In genomic region chr13:3372701-3373100, GRCm38 (mm10) we compare ENCODE assay signal across 15 mouse cellular contexts.
DNase-seq lines count a peak whose midpoint lies in the region; ATAC-seq and TF ChIP-seq lines count a peak whose summit lies in the region.
"Had no signal": no experiment of that assay in that cellular context is flagged by ENCODE, and none has a peak within 500 bp of the region (broad histone marks: within the 10 kb centered on the region; RNA-seq: fewer than 3 reads in every experiment).

No protein-coding gene starts in this region.

- no peak overlapping the region for H3K4me2 ChIP-seq in midbrain, embryonic 15.5 days
- no peak overlapping the region for H3K4me2 ChIP-seq in midbrain, postnatal 0 days (ENCODE audit: low read depth, low read length, poor library complexity, severe bottlenecking)
- H3K4me2 ChIP-seq: embryonic facial prominence, embryonic 12.5 days; hindbrain, embryonic 12.5 days; limb, embryonic 15.5 days; neural tube, embryonic 13.5 days had no signal

- DNase-seq in midbrain, embryonic 10.5 days (ENCODE audit: low spot score), result peak; percentile 20
- DNase-seq in MEL (ENCODE audit: low read depth, low spot score), result peak; percentile 74
- DNase-seq in c-Kit-positive CD71-negative TER-119-negative erythroid progenitor cells, embryonic 14.5 days (ENCODE audit: low read depth), result peak; percentile 48
- DNase-seq in midbrain, postnatal 0 days (ENCODE audit: low spot score), result peak; percentile 9
- no peak for DNase-seq in heart, adult 9 months (ENCODE audit: low spot score in 2 of 2)
- DNase-seq in lung, postnatal 4 days, result no peak
- DNase-seq in layer of hippocampus, adult 11-12 months (ENCODE audit: low spot score), result no peak
- DNase-seq: kidney, adult 8-10 months had no signal

- ATAC-seq in midbrain, embryonic 15.5 days (replicated peaks), result no peak
- ATAC-seq in midbrain, postnatal 0 days (ENCODE audit: low FRiP score), result no peak

- no peaks in the 10 kb centered on the region for H3K4me1 ChIP-seq in midbrain, embryonic 10.5 days
- H3K4me1 ChIP-seq in midbrain, embryonic 15.5 days, result no peaks in the 10 kb centered on the region
- no peaks in the 10 kb centered on the region for H3K4me1 ChIP-seq in MEL (ENCODE audit: control insufficient read depth in 1 of 2, insufficient read depth in 2 of 2, low read length in 2 of 2)
- no peaks in the 10 kb centered on the region for H3K4me1 ChIP-seq in midbrain, postnatal 0 days (ENCODE audit: insufficient read depth, low read length)
- H3K4me1 ChIP-seq: embryonic facial prominence, embryonic 12.5 days; hindbrain, embryonic 12.5 days; limb, embryonic 15.5 days; neural tube, embryonic 13.5 days had no signal

- no peaks in the 10 kb centered on the region for H3K79me2 ChIP-seq in MEL (ENCODE audit: control insufficient read depth, insufficient read depth, low read length, poor library complexity)

- H3K9me3 ChIP-seq in midbrain, embryonic 10.5 days (replicated peaks), result peaks cover 19% of the 10 kb centered on the region; the same call in 1 of the 2 replicates
- no peaks in the 10 kb centered on the region for H3K9me3 ChIP-seq in midbrain, embryonic 15.5 days
- no peaks in the 10 kb centered on the region for H3K9me3 ChIP-seq in MEL (replicated peaks; ENCODE audit: insufficient read depth, low read length)
- no peaks in the 10 kb centered on the region for H3K9me3 ChIP-seq in midbrain, postnatal 0 days (ENCODE audit: low read length)
- H3K9me3 ChIP-seq: embryonic facial prominence, embryonic 12.5 days; limb, embryonic 15.5 days had no signal

- WGBS in midbrain, embryonic 10.5 days, result 68% methylated on average over 6 of the region's 6 CpGs
- 64% methylated on average over 6 of the region's 6 CpGs for WGBS in midbrain, embryonic 15.5 days
- 75% methylated on average over 6 of the region's 6 CpGs for WGBS in midbrain, postnatal 0 days

- no peak for TF ChIP-seq CTCF in MEL (IDR thresholded peaks at IDR 0.05 in 2 of 3, conservative IDR thresholded peaks at IDR 0.05 in 1 of 3; ENCODE audit: control insufficient read depth in 1 of 3, insufficient read depth in 1 of 3, low read depth in 2 of 3, low read length in 3 of 3, poor library complexity in 1 of 3, severe bottlenecking in 1 of 3)
- no peak for TF ChIP-seq CTCF in midbrain, postnatal 0 days (IDR thresholded peaks at IDR 0.05)

- TF ChIP-seq POLR2A in MEL (IDR thresholded peaks at IDR 0.05; ENCODE audit: control insufficient read depth in 1 of 2, insufficient read depth in 1 of 2, low read depth in 1 of 2, low read length in 2 of 2, poor library complexity in 1 of 2), result no peak

- TF ChIP-seq RAD21 in MEL (IDR thresholded peaks at IDR 0.05; ENCODE audit: low read depth, low read length), result no peak

- no peak overlapping the region for H3K4me3 ChIP-seq in midbrain, embryonic 10.5 days
- H3K4me3 ChIP-seq in midbrain, embryonic 15.5 days, result no peak overlapping the region
- H3K4me3 ChIP-seq in MEL (ENCODE audit: control insufficient read depth in 1 of 2, insufficient read depth in 1 of 2, low read depth in 2 of 2, low read length in 2 of 2), result no peak overlapping the region
- no peak overlapping the region for H3K4me3 ChIP-seq in midbrain, postnatal 0 days (ENCODE audit: low read depth, low read length)
- H3K4me3 ChIP-seq: embryonic facial prominence, embryonic 12.5 days; hindbrain, embryonic 12.5 days; limb, embryonic 15.5 days; neural tube, embryonic 13.5 days had no signal

- no peak overlapping the region for H3K9ac ChIP-seq in midbrain, embryonic 15.5 days
- no peak overlapping the region for H3K9ac ChIP-seq in MEL (ENCODE audit: control insufficient read depth, low read depth, low read length, poor library complexity, severe bottlenecking)
- no peak overlapping the region for H3K9ac ChIP-seq in midbrain, postnatal 0 days (replicated peaks; ENCODE audit: low read length, poor library complexity, severe bottlenecking)
- H3K9ac ChIP-seq: embryonic facial prominence, embryonic 12.5 days; hindbrain, embryonic 12.5 days; limb, embryonic 15.5 days; neural tube, embryonic 13.5 days had no signal

- TF ChIP-seq EP300 in MEL (IDR thresholded peaks at IDR 0.05; ENCODE audit: low read depth in 1 of 2, low read length in 2 of 2), result no peak

- H3K36me3 ChIP-seq in midbrain, embryonic 10.5 days, result no peaks in the 10 kb centered on the region
- H3K36me3 ChIP-seq in midbrain, embryonic 15.5 days (replicated peaks), result no peaks in the 10 kb centered on the region
- H3K36me3 ChIP-seq in MEL (ENCODE audit: control insufficient read depth in 1 of 2, insufficient read depth in 2 of 2, low read length in 2 of 2), result no peaks in the 10 kb centered on the region
- no peaks in the 10 kb centered on the region for H3K36me3 ChIP-seq in midbrain, postnatal 0 days (ENCODE audit: insufficient read depth, low read length)
- H3K36me3 ChIP-seq: embryonic facial prominence, embryonic 12.5 days; hindbrain, embryonic 12.5 days; limb, embryonic 15.5 days; neural tube, embryonic 13.5 days had no signal

- H3K27ac ChIP-seq in midbrain, embryonic 10.5 days (replicated peaks), result no peak overlapping the region
- no peak overlapping the region for H3K27ac ChIP-seq in midbrain, embryonic 15.5 days
- H3K27ac ChIP-seq in MEL (ENCODE audit: control insufficient read depth, low read depth, low read length), result no peak overlapping the region
- no peak overlapping the region for H3K27ac ChIP-seq in midbrain, postnatal 0 days (ENCODE audit: low read depth, low read length)
- H3K27ac ChIP-seq: embryonic facial prominence, embryonic 12.5 days; hindbrain, embryonic 12.5 days; limb, embryonic 15.5 days; macrophage; neural tube, embryonic 13.5 days; stomach, postnatal 0 days had no signal

- no peaks in the 10 kb centered on the region for H3K27me3 ChIP-seq in midbrain, embryonic 10.5 days (ENCODE audit: low read depth, poor library complexity, severe bottlenecking)
- no peaks in the 10 kb centered on the region for H3K27me3 ChIP-seq in midbrain, embryonic 15.5 days (replicated peaks)
- no peaks in the 10 kb centered on the region for H3K27me3 ChIP-seq in MEL (ENCODE audit: control insufficient read depth in 1 of 2, insufficient read depth in 2 of 2, low read length in 2 of 2)
- H3K27me3 ChIP-seq in midbrain, postnatal 0 days (ENCODE audit: insufficient read depth, low read length), result no peaks in the 10 kb centered on the region
- H3K27me3 ChIP-seq: embryonic facial prominence, embryonic 12.5 days; hindbrain, embryonic 12.5 days; limb, embryonic 15.5 days; neural tube, embryonic 13.5 days had no signal

TF ChIP-seq in MEL, 35 proteins besides CTCF, POLR2A, EP300 and RAD21:
- TF ChIP-seq MAZ (IDR thresholded peaks at IDR 0.05; ENCODE audit: low read depth, low read length), result no peak
- TF ChIP-seq CHD2 (IDR thresholded peaks at IDR 0.05; ENCODE audit: low read length), result no peak

Comparison
In these comparisons a context has a peak if more than half of its experiments do, and no peak if none do; other contexts are left out.
1. DNase-seq: peak in midbrain, embryonic 10.5 days (single experiment), MEL (single experiment), c-Kit-positive CD71-negative TER-119-negative erythroid progenitor cells, embryonic 14.5 days (single experiment) and midbrain, postnatal 0 days (single experiment); none in heart, adult 9 months (0 of 2), lung, postnatal 4 days (0 of 2) and layer of hippocampus, adult 11-12 months (single experiment).